Mouse (Mus musculus) midbrain, embryonic 12.5 days (tissue): ENCODE results near the gene Neurl3. TPM values are rescaled to one million over a fixed set of nuclear protein-coding genes. Genes with fewer than 3 reads are reported as not detected.

Experiments
- ATAC-seq: fragments of 200-750 bp; cut with Nextera tagmentation; 2 replicates; pipeline ENCODE4 v1.8.0; 2017; ENCODE audit warnings: low read depth, moderate TSS enrichment, moderate library complexity; ENCODE audit not compliant: low FRiP score
- H3K27ac ChIP-seq: fragments of 300-500 bp; sonication (generic); replicated peaks from 2 replicates; pipeline ENCODE4 v1.5.1; 2016; ENCODE audit warnings: mild to moderate bottlenecking
- H3K27me3 ChIP-seq: fragments of 300-500 bp; sonication (generic); 2 replicates; pipeline ENCODE4 v1.6.1; 2016; ENCODE audit warnings: mild to moderate bottlenecking
- H3K36me3 ChIP-seq: fragments of 300-500 bp; sonication (generic); 2 replicates; pipeline ENCODE4 v1.6.1; 2016
- H3K4me1 ChIP-seq: fragments of 300-500 bp; sonication (generic); 2 replicates; pipeline ENCODE4 v1.6.1; 2016
- H3K4me2 ChIP-seq: fragments of 300-500 bp; sonication (generic); replicated peaks from 2 replicates; pipeline ENCODE4 v1.6.1; 2016; ENCODE audit warnings: mild to moderate bottlenecking, moderate library complexity
- H3K4me3 ChIP-seq: fragments of 300-500 bp; sonication (generic); 2 replicates; pipeline ENCODE4 v1.5.1; 2016; ENCODE audit warnings: mild to moderate bottlenecking
- H3K9ac ChIP-seq: fragments of 300-500 bp; sonication (generic); replicated peaks from 2 replicates; pipeline ENCODE4 v1.6.1; 2016; ENCODE audit warnings: mild to moderate bottlenecking, moderate library complexity
- H3K9me3 ChIP-seq: fragments of 300-500 bp; sonication (generic); 2 replicates; pipeline ENCODE4 v1.6.1; 2016; ENCODE audit warnings: mild to moderate bottlenecking
- WGBS: fragments of 180-500 bp; shearing (Covaris S2); methylation state at CpG from one replicate; pipeline ENCODE4 v1.1.7; 2016; 5-methylcytosine and 5-hydroxymethylcytosine counted together
- polyA plus RNA-seq: library from polyadenylated mRNA; unstranded; fragments of >200 nt; fragmentation: Nextera tagmentation; extraction: Ambion mirVana; gene quantifications from 2 replicates; pipeline ENCODE4 v1.2.1, GENCODE M21; 2016

Neurl3 gene
- polyA plus RNA-seq, 1 experiment from 2014 or later: 0.31 TPM

GRCm38 (mm10) chr1:36251426-36251825, 23.1 kb downstream of the Neurl3 start:
- no peak overlapping the region for H3K9ac ChIP-seq
- H3K4me1 ChIP-seq: peaks cover 23% of the 10 kb centered on the region
- no peak overlapping the region for H3K4me2 ChIP-seq
- WGBS: 1% methylated on average over 9 of the region's 9 CpGs
- no peak overlapping the region for H3K4me3 ChIP-seq
- H3K36me3 ChIP-seq: no peaks in the 10 kb centered on the region
- peaks cover 19% of the 10 kb centered on the region for H3K27me3 ChIP-seq
- H3K27ac ChIP-seq: no peak overlapping the region
- ATAC-seq: no peak
- H3K9me3 ChIP-seq: 0 out of 2 replicates have a peak, but pooled peaks cover under 1% of the 10 kb centered on the region

- no peak overlapping the region for H3K4me2 ChIP-seq
- H3K27me3 ChIP-seq: no peaks in the 10 kb centered on the region
- no peak for ATAC-seq
- no peaks in the 10 kb centered on the region for H3K36me3 ChIP-seq
- H3K4me1 ChIP-seq: peaks cover 30% of the 10 kb centered on the region
- H3K9ac ChIP-seq: no peak overlapping the region; the same call in 1 of the 2 replicates
- WGBS: 53% methylated on average over 6 of the region's 6 CpGs
- no peak overlapping the region for H3K4me3 ChIP-seq
- H3K27ac ChIP-seq: no peak overlapping the region
- H3K9me3 ChIP-seq: no peaks in the 10 kb centered on the region
Observed at GRCm38 (mm10) chr1:36246688-36247087, 27.8 kb downstream of the Neurl3 start.

- 95% methylated on average over 4 of the region's 4 CpGs for WGBS
- Histone ChIP-seq H3K4me1 (peaks cover 34% of the 10 kb centered on the region), H3K9ac (no peak overlapping the region), H3K4me2 (peak overlapping the region; percentile 90; the same call in 1 of the 2 replicates), H3K27ac (no peak overlapping the region), H3K9me3 (no peaks in the 10 kb centered on the region), H3K36me3 (no peaks in the 10 kb centered on the region), H3K27me3 (no peaks in the 10 kb centered on the region), H3K4me3 (no peak overlapping the region)
- ATAC-seq: no peak
Observed at GRCm38 (mm10) chr1:36244828-36245215, 29.7 kb downstream of the Neurl3 start.

GRCm38 (mm10) chr1:36244058-36244827, 30.2 kb downstream of the Neurl3 start, which contains the start of gene Uggt1:
Gene Uggt1 (minus strand): TSS chr1:36244720.
- Histone ChIP-seq H3K4me2 (peak within 1 kb of the TSS; percentile 90), H3K27me3 (no peaks in the 10 kb centered on the region), H3K36me3 (no peaks in the 10 kb centered on the region), H3K9me3 (no peaks in the 10 kb centered on the region), H3K27ac (peak within 1 kb of the TSS; percentile 89), H3K9ac (peak within 1 kb of the TSS; percentile 86), H3K4me1 (peaks cover 37% of the 10 kb centered on the region), H3K4me3 (peak within 1 kb of the TSS; percentile 87)
- peak; percentile 97 for ATAC-seq
- WGBS: 2% methylated on average over 49 of the region's 49 CpGs

GRCm38 (mm10) chr1:36243447-36244057, 30.9 kb downstream of the Neurl3 start:
- ATAC-seq: no peak
- Histone ChIP-seq H3K27ac (peak overlapping the region; percentile 89), H3K27me3 (no peaks in the 10 kb centered on the region), H3K4me2 (peak overlapping the region; percentile 90), H3K4me3 (peak overlapping the region; percentile 87), H3K36me3 (no peaks in the 10 kb centered on the region), H3K4me1 (peaks cover 37% of the 10 kb centered on the region), H3K9me3 (no peaks in the 10 kb centered on the region), H3K9ac (peak overlapping the region; percentile 86)
- WGBS: 4% methylated on average over 21 of the region's 21 CpGs

- 91% methylated on average over 15 of the region's 15 CpGs for WGBS
- Histone ChIP-seq H3K27ac (no peak overlapping the region), H3K9ac (no peak overlapping the region)
Observed at GRCm38 (mm10) chr1:36241903-36242429, 32.5 kb downstream of the Neurl3 start.

GRCm38 (mm10) chr1:36240176-36240575, 34.3 kb downstream of the Neurl3 start:
- Histone ChIP-seq H3K27me3 (no peaks in the 10 kb centered on the region), H3K36me3 (no peaks in the 10 kb centered on the region), H3K9ac (no peak overlapping the region), H3K27ac (no peak overlapping the region; the same call in 1 of the 2 replicates), H3K4me2 (no peak overlapping the region), H3K9me3 (no peaks in the 10 kb centered on the region), H3K4me3 (no peak overlapping the region), H3K4me1 (peaks cover 30% of the 10 kb centered on the region)
- WGBS: 14% methylated on average over 6 of the region's 6 CpGs
- no peak for ATAC-seq

More at GRCm38 (mm10) chr1:36241903-36242429, 32.5 kb downstream of the Neurl3 start:
- Histone ChIP-seq H3K4me3 (no peak overlapping the region), H3K4me2 (no peak overlapping the region), H3K4me1 (peaks cover 36% of the 10 kb centered on the region), H3K27me3 (no peaks in the 10 kb centered on the region), H3K36me3 (no peaks in the 10 kb centered on the region), H3K9me3 (no peaks in the 10 kb centered on the region)
- ATAC-seq: no peak

- Histone ChIP-seq H3K36me3 (peaks cover 6% of the 10 kb centered on the region), H3K4me2 (no peak overlapping the region), H3K27ac (no peak overlapping the region), H3K27me3 (no peaks in the 10 kb centered on the region), H3K9ac (no peak overlapping the region), H3K4me3 (no peak overlapping the region), H3K9me3 (no peaks in the 10 kb centered on the region), H3K4me1 (peaks cover 30% of the 10 kb centered on the region)
- ATAC-seq: no peak
- WGBS: 90% methylated on average over 10 of the region's 10 CpGs
Observed at GRCm38 (mm10) chr1:36239396-36239795, 35.1 kb downstream of the Neurl3 start.

GRCm38 (mm10) chr1:36235855-36236254, 38.6 kb downstream of the Neurl3 start:
- Histone ChIP-seq H3K4me3 (no peak overlapping the region), H3K4me1 (peaks cover 11% of the 10 kb centered on the region), H3K9ac (no peak overlapping the region), H3K9me3 (no peaks in the 10 kb centered on the region), H3K36me3 (peaks cover 24% of the 10 kb centered on the region), H3K27me3 (no peaks in the 10 kb centered on the region), H3K4me2 (no peak overlapping the region), H3K27ac (no peak overlapping the region)
- no peak for ATAC-seq
- 86% methylated on average over 2 of the region's 2 CpGs for WGBS

- ATAC-seq: no peak
- Histone ChIP-seq H3K27me3 (no peaks in the 10 kb centered on the region), H3K9me3 (no peaks in the 10 kb centered on the region), H3K36me3 (peaks cover 28% of the 10 kb centered on the region), H3K27ac (no peak overlapping the region), H3K4me2 (no peak overlapping the region), H3K4me3 (no peak overlapping the region), H3K9ac (no peak overlapping the region), H3K4me1 (peaks cover 6% of the 10 kb centered on the region)
- 91% methylated on average over 9 of the region's 9 CpGs for WGBS
Observed at GRCm38 (mm10) chr1:36235057-36235639, 39.3 kb downstream of the Neurl3 start.

GRCm38 (mm10) chr1:36233218-36233617, 41.3 kb downstream of the Neurl3 start:
- no peak overlapping the region for H3K9ac ChIP-seq
- H3K4me1 ChIP-seq: no peaks in the 10 kb centered on the region
- H3K36me3 ChIP-seq: peaks cover 43% of the 10 kb centered on the region
- H3K9me3 ChIP-seq: no peaks in the 10 kb centered on the region
- no peak overlapping the region for H3K4me2 ChIP-seq
- no peaks in the 10 kb centered on the region for H3K27me3 ChIP-seq
- H3K27ac ChIP-seq: no peak overlapping the region
- ATAC-seq: no peak
- no peak overlapping the region for H3K4me3 ChIP-seq
- 92% methylated on average over 6 of the region's 6 CpGs for WGBS
